Mouse (Mus musculus) thymus, adult 18-20 months (tissue): ENCODE measurements at regions not wholly inside any gene's neighbourhood (a gene's known extent, or its start where the extent isn't known, plus 50 kb on each side); places are given as distances from the start of the nearest gene placed in this dataset.

Experiments used
- DNase-seq, 2 experiments: peaks; one replicate each; pipeline ENCODE4 v3.0.0; 2022; ENCODE audit warnings: mixed read lengths in 2 of 2

DNA sequence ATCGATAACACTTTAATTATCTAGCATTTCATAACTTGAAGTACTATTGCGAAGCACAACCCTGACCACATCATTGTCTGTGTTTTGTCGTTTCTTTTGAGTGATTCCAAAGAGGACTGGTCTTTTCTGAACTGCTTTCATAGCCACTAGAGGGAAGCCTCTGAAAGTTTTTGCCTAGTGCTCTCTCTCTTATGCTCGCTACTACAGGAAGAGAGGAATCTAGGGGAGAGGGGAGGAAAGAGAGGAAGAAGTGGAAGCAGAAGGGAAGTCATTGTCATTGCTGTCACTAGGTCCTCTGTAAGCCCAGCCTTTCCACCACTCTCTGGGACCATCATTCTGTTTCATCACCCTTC, 217.1 kb upstream of the Kif2a start:
- no peak for DNase-seq

DNA sequence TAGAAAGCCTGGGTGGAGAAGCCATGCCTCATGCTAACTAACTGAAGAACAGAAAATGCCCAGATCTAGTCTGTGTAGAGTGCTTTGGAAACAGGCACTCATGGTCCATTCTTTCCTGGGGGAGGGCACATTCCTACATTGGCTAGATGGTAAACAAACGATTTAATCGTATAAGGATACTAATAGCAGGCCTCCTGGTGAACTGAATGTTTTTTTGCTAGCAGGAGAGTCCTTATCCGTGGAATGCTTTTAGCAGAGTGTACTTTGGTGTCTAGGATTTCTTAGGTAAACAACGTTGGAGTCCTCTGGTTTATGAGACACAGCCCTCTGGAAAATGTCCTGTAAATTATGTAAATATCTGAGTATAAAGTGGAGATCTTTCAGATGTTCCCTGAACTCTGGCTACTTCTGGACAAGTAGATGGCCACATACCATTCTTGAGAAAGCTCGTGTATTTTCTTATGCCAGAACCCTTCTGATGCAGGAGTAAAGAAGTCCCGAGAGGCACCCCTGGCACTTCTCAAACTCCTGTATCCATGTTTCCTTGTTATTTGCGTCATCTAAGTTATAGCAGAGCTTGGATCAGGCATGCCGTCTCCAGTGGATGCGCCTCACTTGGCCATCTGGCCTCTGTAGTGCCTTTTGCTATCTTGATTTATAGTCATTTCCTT, 216.6 kb upstream of the Kif2a start:
- DNase-seq: no peak

DNA sequence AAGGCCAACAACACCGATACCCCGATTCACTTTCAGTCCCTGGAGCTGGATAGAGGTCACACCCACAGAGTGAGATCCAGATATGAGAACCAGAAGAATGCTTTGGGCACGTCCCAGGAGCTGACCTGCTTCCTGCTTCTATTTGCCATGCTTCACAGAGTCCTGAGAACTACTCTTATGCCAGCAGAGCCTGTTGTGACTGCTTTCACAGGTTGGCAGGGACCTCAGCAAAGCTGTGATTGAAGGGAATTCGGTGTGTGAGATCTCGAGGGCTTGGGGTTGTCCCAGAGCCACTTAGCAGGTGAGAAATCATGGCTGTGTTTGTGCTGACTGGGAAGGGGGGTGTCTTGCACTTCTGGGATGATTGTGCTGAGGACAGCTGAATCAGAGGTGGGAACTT, 197.5 kb upstream of the Kif2a start:
- no peak for DNase-seq

DNA sequence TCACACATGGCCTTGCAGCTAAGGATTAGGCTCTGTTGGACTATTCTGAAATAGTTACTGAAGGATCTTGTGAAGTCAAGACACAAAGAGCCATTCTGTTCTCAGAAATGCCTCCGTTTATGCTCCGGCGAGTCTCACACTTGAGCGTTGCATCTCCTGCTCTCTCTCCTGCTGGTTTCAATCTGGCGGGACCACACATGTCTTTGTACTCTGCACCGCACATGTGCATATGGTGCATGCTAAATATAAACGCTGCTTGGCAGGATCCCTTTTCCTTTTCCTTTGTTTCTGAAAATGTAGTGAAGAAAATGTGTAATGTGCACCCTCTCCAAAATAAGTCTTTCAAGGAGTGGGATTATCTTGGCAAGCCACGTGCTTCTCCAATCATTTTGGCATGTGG, 196.4 kb upstream of the Kif2a start:
- no peak for DNase-seq

DNA sequence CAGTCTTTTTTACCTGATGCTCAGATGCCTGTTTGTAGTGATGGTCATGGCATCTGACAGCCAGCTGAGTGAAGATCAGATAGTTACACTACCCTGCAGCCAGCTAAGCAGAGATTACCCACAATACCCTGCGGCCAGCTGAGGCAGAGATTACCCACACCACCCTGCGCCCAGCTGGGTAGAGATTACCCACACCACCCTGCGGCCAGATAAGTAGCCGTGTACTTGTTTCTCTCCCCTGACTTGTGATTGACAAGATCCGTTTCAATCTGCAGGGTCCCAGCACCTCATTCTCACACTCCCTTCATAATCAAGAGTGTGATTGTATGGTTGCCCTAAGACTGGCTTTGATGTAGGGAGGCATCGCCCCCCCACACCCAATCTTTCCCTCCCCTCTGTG, 195.9 kb upstream of the Kif2a start:
- DNase-seq: no peak

DNA sequence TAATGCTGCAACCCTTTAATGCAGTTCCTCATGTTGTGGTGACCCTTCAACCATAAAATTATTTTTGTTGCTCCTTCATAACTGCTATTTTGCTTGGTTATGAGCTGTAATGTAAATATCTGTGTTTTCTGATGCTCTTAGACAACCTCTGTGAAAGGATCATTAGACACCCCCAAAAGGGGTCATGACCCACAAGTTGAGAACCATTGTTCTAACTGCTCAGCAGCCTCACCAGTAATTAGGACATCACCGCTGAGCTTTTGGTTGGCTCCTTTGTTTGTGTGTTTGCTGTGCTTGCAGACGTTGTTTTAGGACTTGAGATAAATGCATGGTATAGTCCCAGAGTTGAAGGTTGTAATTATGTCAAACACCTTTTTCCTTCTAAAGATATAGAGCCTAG, 191.4 kb upstream of the Kif2a start:
- no peak for DNase-seq

DNA sequence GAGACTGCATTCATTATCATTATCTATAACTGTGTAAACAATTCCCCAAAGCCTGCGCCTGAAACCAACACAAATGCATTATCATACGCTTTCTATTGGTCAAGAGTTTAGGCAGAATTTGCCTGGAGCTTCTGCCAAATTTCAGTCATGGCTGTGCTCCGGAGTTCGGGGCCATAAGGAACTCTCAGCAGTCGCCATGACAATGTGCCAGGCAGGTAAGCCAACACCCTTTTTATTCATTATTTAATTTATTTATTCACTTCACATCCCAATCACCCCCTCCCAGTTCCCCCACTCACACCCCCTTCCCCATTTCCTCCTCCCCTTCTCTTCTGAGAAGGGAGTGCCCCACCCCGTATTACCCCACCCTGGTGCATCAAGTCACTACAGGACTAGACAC, 188.8 kb upstream of the Kif2a start:
- DNase-seq: no peak

DNA sequence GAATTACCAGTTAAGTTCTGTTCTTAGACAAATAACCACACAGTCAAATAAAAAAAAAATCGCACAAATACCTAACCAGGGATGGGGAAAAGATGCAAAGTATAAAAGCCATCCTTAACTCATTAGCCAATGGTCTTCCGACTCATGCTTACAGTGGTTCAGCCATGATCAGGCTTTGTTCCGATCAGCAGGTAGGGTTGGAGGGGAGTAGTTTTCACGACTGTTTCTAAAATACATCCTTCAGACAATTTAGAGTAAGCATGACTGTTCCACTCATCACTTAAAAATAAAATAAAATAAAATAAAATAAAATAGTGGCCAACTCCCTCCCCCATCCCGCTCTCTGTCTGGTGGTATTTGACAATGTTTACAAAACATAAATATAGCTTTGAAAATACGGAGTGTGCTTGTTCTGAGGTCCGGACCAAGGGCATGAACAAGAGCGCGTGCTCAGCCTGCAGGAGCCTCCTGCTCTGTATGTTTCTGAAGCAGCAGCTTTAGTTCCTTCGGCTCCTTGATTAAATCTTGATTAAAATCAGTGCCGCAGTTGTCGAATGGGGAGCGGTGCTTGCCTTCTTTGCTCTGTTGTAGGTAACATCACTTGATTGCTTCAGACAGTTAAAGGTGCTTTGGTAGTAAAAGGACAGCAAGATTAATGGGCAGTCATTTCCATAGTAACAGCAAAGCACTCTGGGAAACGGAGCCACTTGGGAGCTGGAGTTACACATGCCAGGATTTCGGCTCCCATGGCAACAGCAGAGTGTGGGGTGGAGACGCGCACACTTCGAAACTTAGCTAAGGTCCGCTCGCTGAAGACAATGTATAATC, 185.6 kb upstream of the Kif2a start:
- no peak for DNase-seq

DNA sequence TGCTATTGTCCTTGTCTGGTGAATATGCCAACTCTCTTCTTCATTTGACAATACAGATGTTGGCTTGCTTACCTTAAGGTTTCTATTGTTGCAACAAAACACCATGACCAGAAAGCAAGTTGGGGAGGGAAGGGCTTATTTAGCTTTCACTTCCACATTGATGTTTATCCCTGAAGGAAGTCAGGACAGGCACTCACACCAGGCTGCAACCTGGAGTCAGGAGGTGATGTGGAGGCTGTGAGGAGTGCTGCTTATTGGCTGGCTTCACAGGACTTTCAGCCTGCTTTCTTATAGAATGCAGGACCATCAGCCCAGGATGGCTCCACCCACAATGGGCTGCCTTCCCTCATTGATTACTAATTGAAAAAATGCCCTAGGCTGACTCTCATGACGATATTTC, 177.9 kb upstream of the Kif2a start:
- no peak for DNase-seq

DNA sequence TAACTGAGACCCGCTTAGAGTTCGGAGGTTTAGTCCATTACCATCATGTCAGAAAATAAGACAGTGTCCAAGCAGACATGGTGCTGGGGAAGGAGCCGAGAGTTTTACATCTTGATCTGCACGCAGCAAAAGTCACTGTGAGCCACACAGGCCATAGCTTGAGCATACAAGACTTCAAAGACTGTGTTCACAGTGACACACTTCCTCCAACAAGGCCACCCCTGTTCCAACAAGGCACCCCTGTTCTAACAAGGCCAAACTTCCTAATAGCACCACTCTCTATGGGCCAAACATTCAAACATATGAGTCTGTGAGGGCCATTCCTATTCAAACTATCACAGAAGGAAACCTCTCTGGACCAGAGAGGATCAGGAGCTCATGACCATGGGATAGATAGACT, 171.5 kb upstream of the Kif2a start:
- no peak for DNase-seq

DNA sequence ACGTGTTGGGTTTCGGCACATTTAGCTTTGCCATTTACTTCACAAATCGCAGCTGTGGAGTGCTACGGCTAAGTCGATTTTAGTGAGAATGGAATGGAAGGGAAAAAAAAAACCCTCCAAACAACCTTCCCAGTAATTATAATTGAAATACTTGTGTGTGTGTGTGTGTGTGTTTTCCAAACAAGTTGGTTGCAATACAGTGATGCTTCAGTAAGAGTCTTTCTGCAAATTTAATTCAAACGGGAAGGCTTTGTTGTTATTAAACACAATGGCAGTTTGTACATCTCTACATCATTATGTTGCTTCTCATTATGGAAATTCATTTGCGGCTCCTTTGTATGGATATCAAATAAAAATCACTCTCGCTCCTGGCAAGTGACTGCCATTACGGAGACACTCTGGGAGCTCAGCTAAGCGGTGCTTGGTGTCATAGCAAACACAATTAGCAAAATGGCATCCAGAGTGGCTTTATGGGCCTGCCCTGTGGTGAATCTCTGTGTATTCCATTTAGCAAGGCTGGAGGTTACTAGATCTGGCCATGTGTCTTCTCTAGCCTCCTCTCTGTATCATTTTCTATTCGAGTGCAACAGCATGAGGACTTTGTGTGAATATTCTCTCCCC, 165.4 kb upstream of the Kif2a start:
- no peak for DNase-seq

DNA sequence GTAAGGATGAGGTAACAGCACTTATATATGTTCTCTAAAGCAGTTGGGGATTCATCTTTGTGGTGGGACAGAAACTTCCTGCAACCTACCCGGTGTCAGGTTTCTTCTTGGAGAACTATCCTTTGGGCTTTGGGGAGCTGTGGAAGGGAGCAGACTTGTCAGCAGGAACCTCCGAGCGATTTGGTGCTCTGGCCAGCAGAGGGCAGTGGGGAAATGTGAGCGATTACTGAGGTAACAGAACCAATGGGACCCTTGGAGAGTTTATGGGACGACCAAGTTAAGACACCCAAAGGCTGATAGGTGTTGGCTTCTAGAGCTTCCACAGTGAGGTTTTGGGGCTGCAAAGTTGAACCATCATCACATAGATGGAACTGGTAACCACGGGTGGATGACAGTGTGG, 160.6 kb upstream of the Kif2a start:
- DNase-seq: peak; percentile 3 to 4

DNA sequence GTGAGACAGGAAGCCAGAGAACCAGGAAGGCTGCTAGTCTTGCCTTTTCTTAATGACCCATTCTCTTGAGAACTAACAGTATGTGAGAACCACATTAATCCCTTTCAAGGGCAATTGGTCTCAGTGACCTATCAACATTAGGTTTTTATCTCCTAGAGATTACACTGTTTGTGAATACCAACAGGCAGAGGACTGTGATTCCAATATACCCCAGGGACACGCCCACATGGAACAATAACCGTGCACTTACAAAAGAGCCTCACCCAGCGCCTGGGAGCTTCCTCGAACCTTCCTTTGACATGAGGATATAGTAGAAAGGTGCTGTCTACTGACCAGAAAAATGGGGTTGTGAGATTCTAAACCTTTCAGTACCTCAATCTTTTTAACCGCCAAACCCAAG, 157.6 kb upstream of the Kif2a start:
- DNase-seq: no peak

DNA sequence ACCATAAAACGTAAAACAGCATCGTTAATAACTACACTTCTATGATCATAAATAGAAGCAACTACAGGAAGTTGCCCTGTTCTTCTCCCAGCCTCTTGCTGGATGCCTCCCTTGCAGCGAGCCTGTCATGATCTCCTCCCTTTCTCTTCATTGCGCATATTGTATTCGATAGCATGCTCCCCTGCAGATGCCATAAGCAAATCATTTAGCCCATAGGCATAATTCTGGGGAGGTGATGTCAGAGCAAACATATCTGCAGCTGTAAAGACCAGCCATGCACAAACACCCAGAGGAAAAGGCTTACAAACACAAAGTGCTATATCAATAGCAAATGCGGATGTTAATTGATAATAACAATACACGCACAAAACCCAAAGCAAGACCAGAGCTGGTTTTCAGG, 155.7 kb upstream of the Kif2a start:
- DNase-seq: no peak

DNA sequence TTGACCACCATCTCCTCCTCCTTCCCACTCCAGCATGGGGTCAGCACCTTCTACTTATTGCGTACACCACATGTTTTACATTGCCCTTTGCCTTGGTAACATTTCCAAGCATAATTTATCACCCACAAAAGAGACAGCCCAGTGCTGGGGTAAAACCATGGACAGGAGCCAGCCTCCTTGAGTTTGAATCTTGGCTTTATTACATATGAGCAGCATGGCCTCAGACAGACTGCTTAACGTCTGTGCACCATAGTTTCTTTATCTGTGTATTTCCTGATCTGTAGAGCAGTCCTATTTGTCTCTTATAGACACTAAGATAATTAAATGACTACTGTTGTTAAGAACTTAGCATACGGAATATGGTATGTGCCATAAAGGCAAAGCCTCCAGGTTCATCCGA, 154.0 kb upstream of the Kif2a start:
- no peak for DNase-seq

DNA sequence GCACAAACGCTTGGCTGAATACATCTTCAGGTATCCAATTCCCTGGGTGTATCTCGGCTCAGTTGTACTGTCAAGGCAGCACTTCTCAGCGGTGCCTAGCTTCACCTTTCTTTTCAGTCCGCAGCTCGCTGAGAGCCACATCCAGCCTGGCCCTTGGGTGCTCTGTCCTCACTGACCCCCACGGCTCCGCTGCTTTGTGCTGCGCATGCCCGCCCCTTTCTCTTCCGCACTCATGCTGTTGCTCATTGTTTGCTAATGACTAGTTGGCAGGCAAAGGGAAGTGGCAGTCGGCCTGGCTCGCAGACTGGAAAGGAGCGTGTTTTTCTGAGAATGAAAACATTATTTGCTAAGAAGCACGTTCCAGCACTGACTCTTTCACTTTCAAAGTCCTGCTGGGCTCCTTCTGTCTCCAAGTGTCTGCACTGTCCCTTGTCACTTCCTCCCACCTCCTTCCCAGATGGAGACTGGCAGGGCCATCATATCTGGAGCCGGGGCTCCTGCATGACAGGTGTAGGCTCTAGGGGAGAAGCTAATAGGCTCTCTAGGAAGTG, 146.7 kb upstream of the Kif2a start:
- DNase-seq: no peak

DNA sequence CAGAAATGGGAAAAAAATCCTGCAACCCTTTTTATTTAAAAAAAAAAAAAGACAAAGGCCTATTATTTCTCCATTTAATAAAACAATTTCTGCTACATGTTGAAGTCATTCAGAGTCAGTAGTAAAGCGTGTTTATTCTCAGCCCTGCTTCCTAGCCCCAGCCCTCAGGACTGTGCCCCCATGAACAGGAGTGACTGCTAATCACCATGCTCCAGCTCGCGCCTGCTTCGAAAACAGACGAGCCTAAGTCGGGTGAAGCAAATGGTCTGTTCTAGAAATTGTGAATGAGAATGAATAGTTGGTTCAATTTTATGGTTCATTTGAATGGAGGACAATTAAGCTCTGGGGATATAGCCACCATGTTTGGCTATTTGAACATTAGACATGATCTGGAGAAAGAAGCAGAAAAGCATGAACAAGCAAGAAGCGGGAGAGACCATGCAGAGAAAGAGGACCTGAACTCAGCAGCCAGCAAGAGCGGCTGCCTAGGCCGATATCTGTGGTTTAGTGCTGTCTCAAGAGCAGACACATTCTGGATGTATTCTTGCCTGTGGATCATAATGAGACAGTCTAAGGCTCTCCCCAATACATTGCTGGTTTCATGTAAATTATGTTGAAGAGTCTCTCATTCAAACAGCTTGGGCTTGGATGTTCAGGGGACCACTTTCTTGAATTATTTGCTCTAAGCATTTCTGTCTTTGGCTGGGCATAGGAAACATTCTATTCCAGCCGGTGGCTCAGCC, 146.1 kb upstream of the Kif2a start:
- DNase-seq: no peak

DNA sequence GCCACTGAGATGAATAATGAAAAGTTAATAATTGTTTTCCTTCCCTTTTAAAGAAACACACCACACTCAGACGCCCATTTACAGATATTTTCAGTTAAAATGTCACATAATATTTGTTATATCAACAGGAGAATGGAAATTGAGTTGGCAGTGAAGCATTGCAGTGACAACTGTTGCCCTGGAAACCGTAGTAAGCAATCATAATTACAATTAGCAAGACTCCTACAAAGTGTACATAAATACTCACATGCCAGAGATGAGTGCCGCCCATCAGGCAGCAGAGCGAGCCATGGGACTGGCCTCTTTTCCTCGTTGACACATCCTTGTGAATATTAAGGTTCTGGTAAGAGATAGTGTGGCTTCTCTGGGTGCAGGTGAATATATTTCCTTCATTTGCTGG, 129.6 kb upstream of the Kif2a start:
- no peak for DNase-seq

DNA sequence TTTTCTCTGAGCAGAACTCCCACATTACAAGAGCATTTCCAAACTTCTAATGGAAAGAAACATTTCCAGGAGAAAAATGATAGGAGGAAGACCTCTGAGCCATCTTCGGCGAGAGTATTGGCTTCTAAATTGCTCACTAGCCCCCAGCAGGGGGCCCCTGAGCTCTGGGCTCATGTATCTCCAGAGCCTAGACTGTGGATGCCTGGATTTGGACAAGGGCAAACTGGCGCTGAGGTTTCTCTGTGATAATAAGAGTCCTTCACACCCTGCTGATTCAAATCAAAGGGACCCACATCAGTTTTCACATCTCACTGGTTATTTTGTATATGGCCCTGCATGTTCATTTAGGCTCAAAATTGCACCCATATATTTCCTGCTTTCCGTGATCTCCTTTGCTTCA, 119.3 kb upstream of the Kif2a start:
- no peak for DNase-seq

DNA sequence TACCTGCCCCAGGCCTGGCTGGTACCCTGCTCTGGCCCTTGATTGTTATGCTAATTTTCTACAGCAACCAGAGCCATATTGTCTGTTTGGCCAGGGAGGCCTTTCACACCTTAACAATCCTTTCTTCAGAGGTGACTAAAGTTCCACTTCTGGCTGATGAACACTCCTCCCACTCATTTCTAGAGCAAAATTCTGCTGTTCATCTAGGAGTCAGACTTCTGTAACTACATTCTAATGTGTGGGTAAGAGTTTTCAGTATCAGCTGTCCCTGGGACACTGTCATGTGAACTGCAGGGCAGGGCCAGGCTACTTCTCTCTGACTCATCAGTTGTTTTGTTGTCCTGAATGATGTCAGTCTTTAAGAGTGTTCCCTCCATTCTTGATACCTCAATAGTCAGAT, 112.2 kb upstream of the Kif2a start:
- DNase-seq: no peak

DNA sequence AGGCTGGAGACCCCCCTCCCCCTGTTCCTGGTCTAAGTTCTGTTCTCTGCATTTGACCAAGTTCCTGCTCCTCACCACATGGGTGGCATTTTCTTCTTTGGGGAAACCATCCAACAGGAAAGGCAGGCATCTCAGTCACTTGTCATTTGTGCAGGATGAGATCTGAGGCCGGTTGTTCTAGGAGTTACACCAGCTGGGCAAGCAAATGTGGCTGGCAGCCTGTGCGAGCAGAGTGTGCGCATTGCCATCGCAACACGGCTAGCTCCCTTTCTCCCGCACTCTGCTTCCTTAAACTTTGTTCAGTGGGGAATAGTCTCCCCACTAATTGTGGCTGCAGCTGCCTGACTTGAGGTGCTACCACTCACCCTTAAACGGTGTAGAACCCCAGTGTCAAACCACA, 104.7 kb upstream of the Kif2a start:
- DNase-seq: no peak

DNA sequence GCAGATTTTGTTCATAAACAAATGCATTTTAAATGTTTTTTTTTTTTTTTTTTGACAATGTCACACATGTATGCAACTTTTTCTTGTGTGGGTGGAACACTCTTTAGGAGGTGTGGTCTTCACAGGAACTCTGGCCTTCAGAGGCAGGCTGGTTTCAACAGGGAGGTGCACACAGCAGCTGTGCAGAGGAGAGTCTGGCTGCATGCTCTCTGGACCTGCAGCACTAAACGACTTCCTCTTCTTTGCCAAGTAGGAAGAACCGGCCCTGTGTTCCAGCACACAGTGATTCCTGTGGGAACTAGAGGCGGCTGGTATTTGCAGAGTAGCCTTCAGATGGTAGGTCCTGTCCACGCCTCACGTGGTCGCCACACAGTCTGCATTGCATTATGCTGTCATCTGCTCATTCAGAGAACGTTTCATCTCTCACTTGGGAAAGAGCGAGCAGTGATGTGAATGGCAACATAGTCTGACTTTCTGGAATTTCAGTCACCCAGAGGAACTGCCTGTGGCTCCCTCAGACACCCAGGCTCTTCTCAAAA, 102.3 kb upstream of the Kif2a start:
- DNase-seq: no peak
